Mouse (Mus musculus) lung, embryonic 16.5 days (tissue): ENCODE measurements around the gene Mcpt4. TPM values are rescaled to one million over a fixed set of nuclear protein-coding genes. Genes with fewer than 3 reads are reported as not detected.
"Not testable (repeated sequence)": the region's sequence is repeated elsewhere in the genome, so short reads cannot be mapped to it uniquely, and the experiment has no call there.

ENCODE experiments used
- ATAC-seq: fragments of 200-750 bp; cut with Nextera tagmentation; 2 replicates; pipeline ENCODE4 v1.8.0; 2017; ENCODE audit warnings: low read depth, mild to moderate bottlenecking, moderate library complexity
- H3K27ac ChIP-seq: fragments of 300-500 bp; sonication (generic); 2 replicates; pipeline ENCODE4 v1.5.1; 2014; ENCODE audit warnings: mild to moderate bottlenecking, control low read depth, low read length
- H3K27me3 ChIP-seq: fragments of 300-500 bp; sonication (generic); 2 replicates; pipeline ENCODE4 v1.6.1; 2014; ENCODE audit warnings: low read depth, low read length, mixed read lengths; ENCODE audit not compliant: control insufficient read depth, insufficient read depth
- H3K36me3 ChIP-seq: fragments of 300-500 bp; sonication (generic); 2 replicates; pipeline ENCODE4 v1.6.1; 2014; ENCODE audit warnings: low read length; ENCODE audit not compliant: control insufficient read depth, insufficient read depth
- H3K4me1 ChIP-seq: fragments of 300-500 bp; sonication (generic); replicated peaks from 2 replicates; pipeline ENCODE4 v1.6.1; 2014; ENCODE audit warnings: low read length, mixed read lengths; ENCODE audit not compliant: control insufficient read depth, insufficient read depth
- H3K4me2 ChIP-seq: fragments of 300-500 bp; sonication (generic); 2 replicates; pipeline ENCODE4 v1.6.1; 2014; ENCODE audit warnings: low read depth, low read length, control low read depth
- H3K4me3 ChIP-seq: fragments of 300-500 bp; sonication (generic); 2 replicates; pipeline ENCODE4 v1.5.1; 2014; ENCODE audit warnings: mild to moderate bottlenecking, low read length, control low read depth
- H3K9ac ChIP-seq: fragments of 300-500 bp; sonication (generic); 2 replicates; pipeline ENCODE4 v1.6.1; 2014; ENCODE audit warnings: low read length, control low read depth
- H3K9me3 ChIP-seq: fragments of 300-500 bp; sonication (generic); 2 replicates; pipeline ENCODE4 v1.6.1; 2016; ENCODE audit warnings: low read length; ENCODE audit not compliant: control insufficient read depth
- WGBS: fragments of 180-500 bp; shearing (Covaris S2); extraction: QIAGEN DNeasy Blood & Tissue Kit; methylation state at CpG from one replicate; pipeline ENCODE4 v1.1.7; 2014; 5-methylcytosine and 5-hydroxymethylcytosine counted together
- polyA plus RNA-seq: library from polyadenylated mRNA; unstranded; fragments of >200 nt; fragmentation: Nextera tagmentation; extraction: Ambion mirVana; gene quantifications from 2 replicates; pipeline ENCODE4 v1.2.1, GENCODE M21; 2015

Gene Mcpt4
- polyA plus RNA-seq, 1 experiment from 2014 or later = 0.23 TPM

DNA sequence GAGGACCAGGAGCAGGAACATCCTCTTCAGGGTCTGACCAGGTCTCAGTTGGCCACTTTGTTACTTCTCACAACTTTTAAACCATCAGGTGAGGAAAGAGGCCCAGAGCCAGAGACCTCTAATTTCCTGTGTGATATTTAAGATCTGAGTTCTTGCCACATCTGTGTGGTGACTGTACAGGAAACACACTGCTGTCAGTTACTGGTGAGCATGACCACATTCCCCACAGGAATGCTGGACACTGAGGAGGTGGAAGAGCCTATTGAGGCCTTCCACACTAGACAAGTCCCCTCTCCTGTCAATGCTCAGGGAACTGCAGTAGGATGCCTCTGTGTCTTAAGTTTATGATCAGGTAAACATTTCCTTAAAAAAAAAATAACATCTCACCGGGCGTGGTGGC, 23.1 kb upstream of the Mcpt4 start, which contains the start of gene Mcpt8:
Mcpt8 (minus strand) TSS at position 107 of the 400 bp plus-strand sequence.
- no peak for ATAC-seq
- Histone ChIP-seq H3K4me1 (no peaks in the 10 kb centered on the region), H3K4me3 (no peak within 1 kb of the TSS), H3K36me3 (no peaks in the 10 kb centered on the region), H3K9me3 (no peaks in the 10 kb centered on the region), H3K9ac (no peak within 1 kb of the TSS), H3K4me2 (no peak within 1 kb of the TSS), H3K27me3 (no peaks in the 10 kb centered on the region), H3K27ac (no peak within 1 kb of the TSS)
- WGBS = 91% methylated on average over 2 of the region's 2 CpGs

DNA sequence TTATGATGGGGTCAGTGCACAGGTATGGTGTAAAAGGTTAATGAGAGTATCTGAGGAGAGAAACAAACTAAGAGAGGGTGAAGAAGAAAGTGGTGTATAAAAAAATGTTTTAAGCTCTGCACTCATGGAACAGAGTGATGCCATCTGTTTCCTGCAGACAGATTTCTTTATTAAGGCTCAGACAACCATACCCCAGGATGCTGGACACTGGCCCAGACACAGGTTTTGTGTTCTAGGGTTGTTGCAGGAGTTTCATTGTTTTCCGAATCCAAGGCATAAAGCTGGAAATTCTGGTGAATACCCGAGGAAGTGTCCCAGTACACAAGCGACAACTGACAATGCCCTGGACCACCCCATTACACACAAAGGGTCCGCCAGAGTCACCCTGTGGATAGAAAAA, 19.9 kb upstream of the Mcpt4 start:
- no peak overlapping the region for H3K4me2 ChIP-seq
- 89% methylated on average over 4 of the region's 4 CpGs for WGBS
- no peaks in the 10 kb centered on the region for H3K27me3 ChIP-seq
- no peak overlapping the region for H3K9ac ChIP-seq
- no peaks in the 10 kb centered on the region for H3K36me3 ChIP-seq
- no peaks in the 10 kb centered on the region for H3K4me1 ChIP-seq
- H3K4me3 ChIP-seq = no peak overlapping the region
- no peaks in the 10 kb centered on the region for H3K9me3 ChIP-seq
- ATAC-seq = no peak
- no peak overlapping the region for H3K27ac ChIP-seq

DNA sequence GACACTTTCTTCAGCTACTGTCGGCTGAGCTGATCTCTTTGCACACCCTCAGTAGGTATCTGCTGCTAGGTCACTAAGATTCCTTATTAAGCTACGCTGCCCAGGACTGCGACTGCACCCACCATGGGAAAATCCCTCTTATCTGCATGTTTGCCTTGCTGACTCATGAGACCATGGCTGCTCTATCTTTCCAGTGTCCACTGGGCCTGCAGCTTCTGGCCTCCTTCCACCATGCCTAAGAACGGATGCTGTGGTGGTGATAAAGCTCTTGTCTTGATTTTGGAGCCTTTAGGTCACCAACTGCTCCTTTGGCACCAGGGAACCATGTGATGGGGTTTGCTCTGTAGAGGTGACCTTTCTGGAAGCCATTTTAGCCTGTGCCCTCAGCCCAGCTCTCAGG, 4.4 kb downstream of the Mcpt4 start:
- no peak for ATAC-seq

DNA sequence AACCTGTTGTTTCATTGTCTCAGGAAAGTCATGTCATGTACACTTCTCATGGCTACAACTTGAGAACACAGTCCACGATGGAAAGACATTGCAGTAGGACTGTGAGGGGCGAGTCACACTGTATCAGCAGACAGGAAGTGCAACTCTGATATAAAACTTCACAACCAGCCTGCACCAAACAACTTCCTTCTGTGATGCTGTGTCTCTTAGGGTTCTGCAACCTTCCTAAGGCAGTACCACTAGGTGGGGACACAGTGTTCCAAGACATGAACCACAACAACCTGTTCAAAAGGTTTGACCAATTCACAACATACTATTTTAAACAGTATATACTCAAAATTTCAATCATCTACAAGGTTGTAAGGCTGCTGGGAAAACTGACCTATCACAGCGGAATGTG, 6.7 kb downstream of the Mcpt4 start:
- Histone ChIP-seq H3K4me1 (no peaks in the 10 kb centered on the region), H3K4me2 (no peak overlapping the region), H3K36me3 (no peaks in the 10 kb centered on the region), H3K27ac (no peak overlapping the region), H3K27me3 (no peaks in the 10 kb centered on the region), H3K9ac (no peak overlapping the region), H3K9me3 (no peaks in the 10 kb centered on the region), H3K4me3 (no peak overlapping the region)
- ATAC-seq = no peak
- 60% methylated on average over 3 of the region's 3 CpGs for WGBS

More for the DNA sequence above, 4.4 kb downstream of the Mcpt4 start:
- no peaks in the 10 kb centered on the region for H3K27me3 ChIP-seq
- no peaks in the 10 kb centered on the region for H3K4me1 ChIP-seq
- H3K4me2 ChIP-seq = no peak overlapping the region
- no peaks in the 10 kb centered on the region for H3K36me3 ChIP-seq
- no peak overlapping the region for H3K9ac ChIP-seq
- H3K9me3 ChIP-seq = no peaks in the 10 kb centered on the region
- no peak overlapping the region for H3K27ac ChIP-seq
- WGBS = 68% methylated on average over 4 of the region's 4 CpGs
- no peak overlapping the region for H3K4me3 ChIP-seq

DNA sequence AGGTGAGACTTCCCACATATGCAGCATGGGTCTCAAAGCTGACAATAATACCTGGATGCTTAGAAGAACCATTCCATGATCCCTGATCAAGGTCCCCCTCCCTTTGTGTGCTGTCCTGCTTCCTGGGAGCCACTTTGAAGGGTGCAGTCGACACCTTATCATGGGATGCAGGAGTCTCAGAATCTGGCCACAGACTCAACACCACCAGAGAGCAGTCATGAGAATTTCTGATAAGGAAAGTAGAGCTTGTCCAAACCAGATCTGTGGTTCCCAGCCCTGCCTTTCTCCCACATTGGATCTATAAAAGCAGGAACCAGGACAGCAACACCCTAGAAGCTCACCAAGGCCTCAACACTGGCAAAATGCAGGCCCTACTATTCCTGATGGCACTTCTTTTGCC, 20.3 kb downstream of the Mcpt4 start, which contains the start of gene Mcpt2:
Mcpt2 (plus strand) TSS at position 250 of the 400 bp plus-strand sequence.
- not testable (repeated sequence) for H3K27ac ChIP-seq, H3K9ac ChIP-seq, H3K4me3 ChIP-seq, H3K36me3 ChIP-seq, H3K27me3 ChIP-seq, H3K4me2 ChIP-seq, H3K4me1 ChIP-seq, H3K9me3 ChIP-seq, ATAC-seq
- 61% methylated on average over 1 of the region's 1 CpGs for whole genome bisulfite sequencing

DNA sequence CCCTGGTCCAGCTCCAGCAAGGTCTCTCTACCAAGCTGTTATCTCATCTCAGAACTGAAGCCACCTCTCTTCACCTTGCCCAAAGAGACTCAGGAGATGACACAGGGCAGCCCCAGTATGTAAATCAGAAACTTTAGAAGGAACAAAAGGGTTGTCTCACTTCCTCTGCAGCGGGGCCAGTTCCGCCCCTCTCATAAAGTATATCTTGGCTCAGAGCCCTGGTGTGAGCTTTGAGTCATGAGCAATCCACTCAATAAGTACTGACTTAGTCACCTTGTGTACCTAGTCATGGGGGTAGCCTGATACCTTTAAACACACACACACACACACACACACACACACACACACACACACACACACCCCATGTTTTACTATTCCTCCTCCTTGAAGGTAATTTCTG, 27.7 kb downstream of the Mcpt4 start:
- H3K4me3 ChIP-seq = no peak overlapping the region
- H3K4me1 ChIP-seq = no peaks in the 10 kb centered on the region; the same call in 1 of the 2 replicates
- H3K4me2 ChIP-seq = no peak overlapping the region
- no peaks in the 10 kb centered on the region for H3K9me3 ChIP-seq
- H3K27ac ChIP-seq = no peak overlapping the region
- H3K27me3 ChIP-seq = no peaks in the 10 kb centered on the region
- H3K9ac ChIP-seq = no peak overlapping the region
- WGBS = 37% methylated on average over 2 of the region's 2 CpGs
- ATAC-seq = peak; percentile 49; the same call in 1 of the 2 replicates
- no peaks in the 10 kb centered on the region for H3K36me3 ChIP-seq

DNA sequence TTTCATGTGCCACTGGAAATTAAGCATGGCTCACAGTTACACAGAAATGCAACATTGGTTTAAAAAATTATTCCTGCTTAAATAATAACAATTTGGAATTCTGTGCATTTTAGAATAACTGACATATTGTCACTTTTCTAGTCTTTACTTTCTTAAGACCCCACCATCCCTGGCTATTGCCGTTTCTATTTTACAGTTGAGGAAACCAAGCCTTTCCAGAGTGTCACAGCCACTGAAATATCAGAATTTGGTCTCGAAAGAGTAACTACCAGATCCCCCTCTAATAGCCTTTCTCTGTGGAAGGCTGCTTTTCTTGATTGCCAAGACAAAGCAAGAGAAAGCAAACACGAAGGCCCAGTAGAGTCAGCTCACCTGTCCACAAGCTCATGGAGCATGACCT, 31.7 kb downstream of the Mcpt4 start, which contains the start of gene Mcpt9:
Mcpt9 (minus strand) TSS at position 101 of the 400 bp plus-strand sequence.
- H3K4me3 ChIP-seq, ATAC-seq, H3K9ac ChIP-seq, H3K27ac ChIP-seq, H3K4me2 ChIP-seq, H3K36me3 ChIP-seq, H3K27me3 ChIP-seq, H3K4me1 ChIP-seq, H3K9me3 ChIP-seq: not testable (repeated sequence)
- 54% methylated on average over 3 of the region's 3 CpGs for WGBS

DNA sequence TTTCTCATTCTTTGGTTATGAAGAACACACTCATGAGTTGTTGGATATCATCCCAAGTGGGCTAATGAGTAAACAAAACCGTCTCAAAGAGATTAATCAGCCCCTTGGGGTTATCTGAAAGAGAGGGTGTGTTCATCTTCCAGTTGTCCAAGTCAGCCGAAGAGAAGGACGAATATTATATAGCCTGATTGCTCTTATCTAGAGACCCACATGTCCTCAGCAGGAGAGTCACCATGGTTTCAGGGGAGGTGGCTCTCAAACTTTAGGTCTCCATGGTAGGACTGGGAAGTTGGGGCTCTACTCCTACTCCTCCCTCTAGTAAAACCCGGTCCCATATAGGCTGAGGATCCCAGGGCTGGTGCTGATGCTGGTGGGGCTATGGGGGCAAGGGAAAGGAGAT, 40.8 kb downstream of the Mcpt4 start:
- not testable (repeated sequence) for H3K36me3 ChIP-seq, H3K9ac ChIP-seq, H3K4me1 ChIP-seq, H3K9me3 ChIP-seq, H3K4me2 ChIP-seq, H3K27me3 ChIP-seq, H3K4me3 ChIP-seq, H3K27ac ChIP-seq, ATAC-seq
- 56% methylated on average over 4 of the region's 4 CpGs for WGBS

DNA sequence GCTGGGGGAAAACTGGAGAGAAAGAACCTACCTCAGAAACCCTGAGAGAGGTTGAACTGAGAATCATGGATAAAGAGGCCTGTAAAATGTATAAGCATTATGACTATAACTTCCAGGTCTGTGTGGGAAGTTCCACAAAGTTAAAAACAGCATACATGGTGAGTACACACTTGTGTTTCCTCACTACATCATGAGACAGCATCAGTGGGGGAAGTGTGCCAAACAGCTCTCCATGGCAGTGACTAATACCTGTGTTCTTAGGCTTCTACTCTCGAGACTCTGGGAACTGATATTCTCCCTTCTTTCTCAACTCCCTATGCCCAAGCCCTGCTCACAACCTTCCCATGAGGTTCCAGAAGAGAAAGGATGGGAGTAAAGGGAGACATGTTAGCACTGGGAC, 42.7 kb downstream of the Mcpt4 start:
- H3K4me3 ChIP-seq = no peak overlapping the region
- ATAC-seq = no peak
- 61% methylated on average over 1 of the region's 1 CpGs for WGBS
- H3K36me3 ChIP-seq = no peaks in the 10 kb centered on the region
- no peaks in the 10 kb centered on the region for H3K9me3 ChIP-seq
- H3K4me2 ChIP-seq = no peak overlapping the region
- H3K9ac ChIP-seq = no peak overlapping the region
- no peak overlapping the region for H3K27ac ChIP-seq
- no peaks in the 10 kb centered on the region for H3K4me1 ChIP-seq
- no peaks in the 10 kb centered on the region for H3K27me3 ChIP-seq

DNA sequence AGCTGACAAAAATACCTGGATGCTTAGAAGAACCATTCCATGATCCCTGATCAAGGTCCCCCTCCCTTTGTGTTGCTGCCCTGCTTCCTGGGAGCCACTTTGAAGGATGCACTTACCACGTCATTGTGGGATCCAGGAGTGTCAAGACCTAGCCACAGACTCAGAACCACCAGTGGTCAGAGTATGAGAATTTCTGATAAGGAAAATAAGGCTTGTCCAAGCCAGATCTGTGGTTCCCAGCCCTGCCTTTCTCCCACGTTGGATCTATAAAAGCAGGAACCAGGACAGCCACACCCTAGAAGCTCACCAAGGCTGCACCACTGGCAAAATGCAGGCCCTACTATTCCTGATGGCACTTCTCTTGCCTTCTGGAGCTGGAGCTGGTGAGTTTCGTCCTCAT, 44.4 kb downstream of the Mcpt4 start, which contains the start of gene Mcpt1:
Mcpt1 (plus strand) TSS at position 301 of the 400 bp plus-strand sequence.
- not testable (repeated sequence) for ATAC-seq, H3K4me3 ChIP-seq, H3K4me1 ChIP-seq, H3K36me3 ChIP-seq, H3K27me3 ChIP-seq, H3K4me2 ChIP-seq, H3K27ac ChIP-seq, H3K9ac ChIP-seq, H3K9me3 ChIP-seq
- WGBS = 63% methylated on average over 3 of the region's 3 CpGs
